Mouse (Mus musculus): ENCODE data around the gene Banf1. TPM values are rescaled to one million over a fixed set of nuclear protein-coding genes. Genes with fewer than 3 reads are reported as not detected.

Gene Banf1
- 116 and 125 TPM in 2 replicates for polyA plus RNA-seq (2012; rRNA removed)
- 263 and 278 TPM in 2 replicates for polyA plus RNA-seq (2014; fragmentation: Nextera tagmentation; extraction: Ambion mirVana)

GRCm38 (mm10) chr19:5367053-5367359, at the start of gene Banf1:
Banf1 (minus strand) TSS chr19:5367168.
- Histone ChIP-seq H3K9ac (replicated peaks) (peak within 1 kb of the TSS; percentile 91), H3K4me2 (ENCODE audit: low read depth) (peak within 1 kb of the TSS; percentile 99), H3K27me3 (ENCODE audit: control insufficient read depth, insufficient read depth, low read length) (no peaks in the 10 kb centered on the region), H3K36me3 (replicated peaks; ENCODE audit: control insufficient read depth, insufficient read depth, low read depth) (peaks cover 47% of the 10 kb centered on the region), H3K4me3 (ENCODE audit: insufficient read depth in 1 of 2, low read depth in 2 of 2, low read length in 2 of 2) (peak within 1 kb of the TSS; percentile 78 to 97), H3K4me1 (replicated peaks; ENCODE audit: control insufficient read depth in 2 of 2, insufficient read depth in 2 of 2, low read length in 1 of 2) (peaks cover 13 to 14% of the 10 kb centered on the region in 2 experiments), H3K27ac (peak within 1 kb of the TSS; percentile 81), H3K9me3 (ENCODE audit: control insufficient read depth, low read length) (no peaks in the 10 kb centered on the region)
- DNase-seq (ENCODE audit: low read depth in 3 of 3, low spot score in 3 of 3): no peak
- ATAC-seq (ENCODE audit: insufficient read depth): 0 out of 2 replicates have a peak, but pooled peaks have one; percentile 2
- no peak for TF ChIP-seq EP300 (IDR thresholded peaks at IDR 0.05; ENCODE audit: low read depth)
- 0 out of 2 replicates have a peak, but pooled peaks have one; percentile 1 for TF ChIP-seq CTCF (IDR thresholded peaks at IDR 0.05; ENCODE audit: low read depth)
- under 1% methylated on average over 33 of the region's 33 CpGs for WGBS (ENCODE audit: insufficient replicate concordance)

GRCm38 (mm10) chr19:5414534-5414957, 47.6 kb upstream of the Banf1 start:
- Histone ChIP-seq H3K4me1 (replicated peaks; ENCODE audit: control insufficient read depth in 2 of 2, insufficient read depth in 2 of 2, low read length in 1 of 2) (no peaks in the 10 kb centered on the region), H3K27ac (no peak overlapping the region), H3K4me2 (ENCODE audit: low read depth) (no peak overlapping the region), H3K9ac (replicated peaks) (no peak overlapping the region), H3K4me3 (ENCODE audit: insufficient read depth in 1 of 2, low read depth in 2 of 2, low read length in 2 of 2) (no peak overlapping the region), H3K36me3 (replicated peaks; ENCODE audit: control insufficient read depth, insufficient read depth, low read depth) (no peaks in the 10 kb centered on the region), H3K27me3 (ENCODE audit: control insufficient read depth, insufficient read depth, low read length) (no peaks in the 10 kb centered on the region), H3K9me3 (ENCODE audit: control insufficient read depth, low read length) (no peaks in the 10 kb centered on the region)
- ATAC-seq (ENCODE audit: insufficient read depth) (no peak), DNase-seq (ENCODE audit: low read depth in 3 of 3, low spot score in 3 of 3) (no peak)
- TF ChIP-seq EP300 (IDR thresholded peaks at IDR 0.05; ENCODE audit: low read depth): no peak
- TF ChIP-seq CTCF (IDR thresholded peaks at IDR 0.05; ENCODE audit: low read depth): no peak
- WGBS (ENCODE audit: insufficient replicate concordance): 49% methylated on average over 2 of the region's 2 CpGs

GRCm38 (mm10) chr19:5413840-5414239, 46.9 kb upstream of the Banf1 start:
- 60% methylated on average over 4 of the region's 4 CpGs for WGBS (ENCODE audit: insufficient replicate concordance)
- no peak overlapping the region for H3K4me2 ChIP-seq (ENCODE audit: low read depth)
- no peak overlapping the region for H3K27ac ChIP-seq
- TF ChIP-seq CTCF (IDR thresholded peaks at IDR 0.05; ENCODE audit: low read depth) (no peak), EP300 (IDR thresholded peaks at IDR 0.05; ENCODE audit: low read depth) (no peak)
- ATAC-seq (ENCODE audit: insufficient read depth) (no peak), DNase-seq (ENCODE audit: low read depth in 3 of 3, low spot score in 3 of 3) (no peak)
- no peaks in the 10 kb centered on the region for H3K9me3 ChIP-seq (ENCODE audit: control insufficient read depth, low read length)
- peaks cover 0 to 3% of the 10 kb centered on the region in 2 experiments; a peak in 1 of 4 replicates for H3K4me1 ChIP-seq (replicated peaks; ENCODE audit: control insufficient read depth in 2 of 2, insufficient read depth in 2 of 2, low read length in 1 of 2)
- no peak overlapping the region for H3K4me3 ChIP-seq (ENCODE audit: insufficient read depth in 1 of 2, low read depth in 2 of 2, low read length in 2 of 2)
- no peaks in the 10 kb centered on the region for H3K27me3 ChIP-seq (ENCODE audit: control insufficient read depth, insufficient read depth, low read length)
- H3K9ac ChIP-seq (replicated peaks): no peak overlapping the region
- no peaks in the 10 kb centered on the region for H3K36me3 ChIP-seq (replicated peaks; ENCODE audit: control insufficient read depth, insufficient read depth, low read depth)

- no peaks in the 10 kb centered on the region for H3K36me3 ChIP-seq (replicated peaks; ENCODE audit: control insufficient read depth, insufficient read depth, low read depth)
- H3K9ac ChIP-seq (replicated peaks): no peak overlapping the region
- DNase-seq (ENCODE audit: low read depth in 3 of 3, low spot score in 3 of 3) (no peak), ATAC-seq (ENCODE audit: insufficient read depth) (no peak)
- no peak for TF ChIP-seq CTCF (IDR thresholded peaks at IDR 0.05; ENCODE audit: low read depth)
- TF ChIP-seq EP300 (IDR thresholded peaks at IDR 0.05; ENCODE audit: low read depth): no peak
- no peak overlapping the region for H3K27ac ChIP-seq
- no peak overlapping the region for H3K4me3 ChIP-seq (ENCODE audit: insufficient read depth in 1 of 2, low read depth in 2 of 2, low read length in 2 of 2)
- no peak overlapping the region for H3K4me2 ChIP-seq (ENCODE audit: low read depth)
- no peaks in the 10 kb centered on the region for H3K9me3 ChIP-seq (ENCODE audit: control insufficient read depth, low read length)
- no peaks in the 10 kb centered on the region for H3K27me3 ChIP-seq (ENCODE audit: control insufficient read depth, insufficient read depth, low read length)
- WGBS (ENCODE audit: insufficient replicate concordance): 68% methylated on average over 5 of the region's 5 CpGs
- peaks cover 0 to 9% of the 10 kb centered on the region in 2 experiments; a peak in 3 of 4 replicates for H3K4me1 ChIP-seq (replicated peaks; ENCODE audit: control insufficient read depth in 2 of 2, insufficient read depth in 2 of 2, low read length in 1 of 2)
Observed at GRCm38 (mm10) chr19:5411961-5412360, 45.0 kb upstream of the Banf1 start.

GRCm38 (mm10) chr19:5410641-5411040, 43.7 kb upstream of the Banf1 start:
- TF ChIP-seq CTCF (IDR thresholded peaks at IDR 0.05; ENCODE audit: low read depth) (no peak), EP300 (IDR thresholded peaks at IDR 0.05; ENCODE audit: low read depth) (no peak)
- DNase-seq (ENCODE audit: low read depth in 3 of 3, low spot score in 3 of 3) (no peak), ATAC-seq (ENCODE audit: insufficient read depth) (no peak)
- Histone ChIP-seq H3K27me3 (ENCODE audit: control insufficient read depth, insufficient read depth, low read length) (no peaks in the 10 kb centered on the region), H3K27ac (no peak overlapping the region), H3K4me3 (ENCODE audit: insufficient read depth in 1 of 2, low read depth in 2 of 2, low read length in 2 of 2) (no peak overlapping the region), H3K36me3 (replicated peaks; ENCODE audit: control insufficient read depth, insufficient read depth, low read depth) (no peaks in the 10 kb centered on the region), H3K9ac (replicated peaks) (no peak overlapping the region), H3K4me2 (ENCODE audit: low read depth) (no peak overlapping the region), H3K4me1 (replicated peaks; ENCODE audit: control insufficient read depth in 2 of 2, insufficient read depth in 2 of 2, low read length in 1 of 2) (peaks cover 0 to 13% of the 10 kb centered on the region in 2 experiments; a peak in 3 of 4 replicates), H3K9me3 (ENCODE audit: control insufficient read depth, low read length) (no peaks in the 10 kb centered on the region)
- WGBS (ENCODE audit: insufficient replicate concordance): 74% methylated on average over 5 of the region's 5 CpGs
